Mouse (Mus musculus) MEL-GATA-1-ER (cell line): ENCODE measurements around the gene Fam57b.

Experiments used
- DNase-seq: peaks from one replicate; pipeline ENCODE4 v3.0.0-alpha.2; 2012; ENCODE audit warnings: low read depth; ENCODE audit errors: extremely low read depth

Fam57b gene

DNA sequence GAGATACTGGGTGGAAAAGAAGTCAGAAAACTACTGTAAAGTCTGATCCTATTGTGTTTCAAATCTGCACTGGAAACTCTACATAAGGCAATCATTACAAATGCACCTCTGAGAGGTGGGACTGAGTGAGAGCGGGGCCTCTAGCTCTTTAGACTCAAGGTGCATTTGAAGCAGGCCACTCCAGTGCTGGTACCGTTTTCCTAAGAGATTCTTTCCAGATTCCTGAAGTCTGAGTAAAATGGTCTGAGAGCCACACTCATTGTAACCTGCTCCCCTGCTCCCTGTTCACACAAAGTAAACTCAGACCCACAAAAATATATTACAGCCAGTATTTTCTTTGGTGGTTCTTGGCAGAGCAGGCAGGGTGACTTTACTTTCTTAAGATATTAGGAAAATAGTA lies 70.1 kb downstream of the Fam57b start:
- no peak for DNase-seq

DNA sequence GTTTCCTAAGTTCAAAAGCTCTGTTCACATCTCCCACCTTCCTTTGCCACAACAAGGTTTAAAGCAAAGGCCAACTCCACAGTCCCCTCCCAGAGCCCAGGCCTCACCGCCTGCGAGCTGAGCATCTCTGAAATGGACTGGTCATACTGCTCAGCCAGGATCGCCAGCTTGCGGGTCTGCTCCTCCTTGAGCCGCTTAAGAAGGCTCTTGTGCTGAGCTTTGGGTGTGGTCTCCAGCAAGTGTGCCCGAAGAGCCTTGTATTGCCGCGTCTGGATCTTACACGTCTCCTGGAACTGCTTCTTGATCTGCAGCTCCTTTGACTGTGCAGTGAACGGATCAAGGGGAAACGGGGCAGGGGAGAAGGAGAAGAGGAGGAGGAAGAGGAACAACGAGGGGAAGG lies 70.5 kb downstream of the Fam57b start:
- no peak for DNase-seq

DNA sequence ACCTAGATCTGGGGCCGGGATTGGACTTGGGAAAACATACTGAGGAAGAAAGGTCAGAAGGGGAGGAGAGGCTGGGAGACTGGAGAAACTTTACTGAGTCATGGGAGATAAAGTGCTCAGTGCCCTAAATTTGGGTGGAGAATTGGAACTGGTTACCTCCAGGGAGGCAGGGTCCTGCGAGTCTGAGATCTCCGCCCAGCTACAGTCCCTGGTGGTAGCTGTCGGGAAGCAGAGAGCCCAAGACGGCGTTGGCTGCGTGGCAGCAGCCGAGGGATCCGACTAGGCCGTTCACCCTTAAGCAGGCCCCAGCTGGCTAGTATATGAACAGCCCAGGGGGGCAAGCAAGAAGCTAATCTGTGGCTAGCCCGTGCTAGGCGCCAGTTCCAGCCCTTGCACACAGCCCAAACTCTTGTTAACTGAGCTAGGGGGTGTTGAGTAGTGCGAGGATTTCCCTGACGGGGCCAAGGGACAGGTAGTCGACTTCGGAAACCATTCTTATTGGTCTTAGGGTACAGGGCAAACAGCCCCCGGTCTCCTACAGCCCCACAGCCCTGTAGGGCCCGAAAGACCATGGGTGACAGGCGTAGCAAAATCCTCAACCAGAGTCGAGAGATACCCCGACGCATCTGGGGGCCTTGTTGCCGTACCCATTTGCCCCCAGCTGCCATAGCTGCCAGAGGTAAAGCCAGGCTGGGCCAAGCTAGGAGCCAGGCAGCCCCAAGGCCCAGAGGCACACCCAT lies 72.5 kb downstream of the Fam57b start:
- no peak for DNase-seq

DNA sequence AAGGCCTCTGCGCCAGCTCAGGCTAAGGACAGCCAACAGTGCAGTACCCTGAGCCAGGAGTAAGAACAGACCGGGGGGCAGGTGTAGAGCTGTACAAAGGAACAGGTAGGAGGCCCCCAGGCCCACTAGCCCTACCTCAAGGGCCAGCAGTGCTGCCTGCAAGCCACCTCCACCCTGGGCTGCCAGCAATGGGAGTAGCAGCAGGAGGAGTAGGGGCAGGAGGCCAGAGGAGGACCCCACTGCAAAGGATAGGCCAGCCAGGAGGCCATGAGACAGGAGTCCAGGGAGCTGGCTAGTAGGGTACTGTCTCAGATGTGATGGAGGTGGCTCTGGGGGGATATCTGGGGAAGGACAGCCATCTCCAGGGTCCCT lies 73.0 kb downstream of the Fam57b start:
- no peak for DNase-seq

DNA sequence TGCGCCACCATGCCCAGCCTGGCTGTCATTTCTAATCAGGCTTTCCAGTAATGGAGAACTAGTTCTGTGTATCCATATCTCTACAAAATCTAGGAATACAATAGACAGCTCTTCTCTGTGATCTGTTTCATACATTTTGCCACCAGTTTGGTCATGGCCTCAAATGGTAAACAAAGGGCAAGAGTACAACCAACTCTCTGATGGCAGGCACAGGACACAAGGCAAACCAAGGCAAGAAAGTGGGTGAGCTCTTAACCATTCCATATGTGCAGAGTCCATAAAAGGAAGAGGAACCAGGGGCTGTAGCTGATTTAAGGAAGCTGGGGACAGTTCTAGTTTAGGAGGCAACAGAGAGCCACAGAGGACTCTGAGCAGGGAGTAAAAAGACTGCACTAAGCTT lies 79.8 kb downstream of the Fam57b start:
- no peak for DNase-seq
